Mouse (Mus musculus) limb, embryonic 11.5 days (tissue): ENCODE measurements around the gene Ppp2r3a. TPM values are rescaled to one million over a fixed set of nuclear protein-coding genes. Genes with fewer than 3 reads are reported as not detected.

Experiments used
- ATAC-seq: fragments of 200-750 bp; cut with Nextera tagmentation; 2 replicates; pipeline ENCODE4 v1.8.0; 2017; ENCODE audit warnings: low read depth; ENCODE audit not compliant: insufficient number of reproducible peaks, low FRiP score, low TSS enrichment
- DNase-seq: peaks from one replicate; pipeline ENCODE4 v3.0.0-alpha.2; 2015; ENCODE audit warnings: low spot score
- H3K27ac ChIP-seq: fragments of 300-500 bp; sonication (generic); replicated peaks from 2 replicates; pipeline ENCODE4 v1.5.1; 2014; ENCODE audit warnings: low read depth, mild to moderate bottlenecking, low read length
- H3K27me3 ChIP-seq: fragments of 300-500 bp; sonication (generic); 2 replicates; pipeline ENCODE4 v1.6.1; 2014; ENCODE audit warnings: mild to moderate bottlenecking, low read length, mixed read lengths; ENCODE audit not compliant: control insufficient read depth, insufficient read depth
- H3K36me3 ChIP-seq: fragments of 300-500 bp; sonication (generic); 2 replicates; pipeline ENCODE4 v1.6.1; 2014; ENCODE audit warnings: mild to moderate bottlenecking, low read length, moderate library complexity, mixed read lengths; ENCODE audit not compliant: control insufficient read depth, insufficient read depth
- H3K4me1 ChIP-seq: fragments of 300-500 bp; sonication (generic); 2 replicates; pipeline ENCODE4 v1.6.1; 2014; ENCODE audit warnings: low read length, mixed read lengths; ENCODE audit not compliant: control insufficient read depth, insufficient read depth
- H3K4me2 ChIP-seq: fragments of 300-500 bp; sonication (generic); 2 replicates; pipeline ENCODE4 v1.6.1; 2014; ENCODE audit warnings: low read depth, mild to moderate bottlenecking, moderate library complexity; ENCODE audit not compliant: severe bottlenecking
- H3K4me3 ChIP-seq: fragments of 300-500 bp; sonication (generic); 2 replicates; pipeline ENCODE4 v1.5.1; 2014; ENCODE audit warnings: low read depth, low read length
- H3K9ac ChIP-seq: fragments of 300-500 bp; sonication (generic); 2 replicates; pipeline ENCODE4 v1.6.1; 2014; ENCODE audit warnings: mild to moderate bottlenecking, low read length
- H3K9me3 ChIP-seq: fragments of 300-500 bp; sonication (generic); 2 replicates; pipeline ENCODE4 v1.6.1; 2016; ENCODE audit warnings: low read length; ENCODE audit not compliant: control insufficient read depth
- WGBS: fragments of 180-500 bp; shearing (Covaris S2); extraction: QIAGEN DNeasy Blood & Tissue Kit; methylation state at CpG from one replicate; pipeline ENCODE4 v1.1.7; 2014; 5-methylcytosine and 5-hydroxymethylcytosine counted together
- polyA plus RNA-seq: library from polyadenylated mRNA; unstranded; fragments of >200 nt; fragmentation: Nextera tagmentation; extraction: Ambion mirVana; gene quantifications from 2 replicates; pipeline ENCODE4 v1.2.1, GENCODE M21; 2014

The Ppp2r3a gene
- polyA plus RNA-seq, 1 experiment from 2014 or later: 12.5 TPM

DNA sequence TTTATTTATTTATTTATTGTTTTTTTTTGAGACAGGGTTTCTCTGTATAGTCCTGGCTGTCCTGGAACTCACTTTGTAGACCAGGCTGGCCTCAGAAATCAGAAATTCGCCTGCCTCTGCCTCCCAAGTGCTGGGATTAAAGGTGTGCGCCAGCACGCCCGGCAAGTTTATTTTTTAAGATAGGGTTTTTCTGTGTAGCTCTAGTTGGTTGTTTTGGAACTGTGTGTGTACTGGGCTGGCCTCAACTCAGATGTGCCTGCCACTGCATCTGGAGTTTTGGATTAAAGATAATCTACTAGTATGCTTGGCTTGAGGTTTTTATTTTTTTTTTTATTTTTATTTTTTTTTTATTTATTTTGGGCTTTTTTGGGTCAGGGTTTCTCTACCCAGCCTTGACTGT is 156.2 kb downstream of the Ppp2r3a start:
- H3K27ac ChIP-seq: no peak overlapping the region

DNA sequence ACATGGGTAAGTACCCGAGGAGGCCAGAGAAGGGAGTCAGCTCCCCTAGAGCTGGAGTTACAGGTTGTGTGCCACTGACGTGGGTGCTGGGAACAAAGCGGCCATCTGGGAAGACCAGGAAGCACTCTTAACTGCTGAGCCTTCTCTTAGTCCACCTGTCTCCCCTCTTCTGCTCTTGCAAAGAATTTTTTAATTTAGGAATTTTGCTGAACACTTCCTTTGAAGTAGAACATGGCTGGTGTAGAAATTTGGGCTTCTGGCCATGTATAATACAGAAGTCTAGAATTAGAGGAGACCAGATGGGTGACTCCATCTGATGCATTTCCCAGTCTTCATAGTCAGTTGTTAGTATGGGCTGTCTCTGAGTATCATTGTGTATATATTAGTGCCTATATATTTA is 167.9 kb downstream of the Ppp2r3a start:
- H3K4me2 ChIP-seq: no peak overlapping the region
- no peak overlapping the region for H3K4me3 ChIP-seq
- no peaks in the 10 kb centered on the region for H3K9me3 ChIP-seq
- no peaks in the 10 kb centered on the region for H3K27me3 ChIP-seq
- H3K9ac ChIP-seq: no peak overlapping the region
- 90% methylated on average over 3 of the region's 3 CpGs for WGBS
- H3K36me3 ChIP-seq: no peaks in the 10 kb centered on the region
- DNase-seq (no peak), ATAC-seq (no peak)
- H3K4me1 ChIP-seq: peaks cover 7% of the 10 kb centered on the region; the same call in 1 of the 2 replicates
- H3K27ac ChIP-seq: no peak overlapping the region

More for the DNA sequence above, 156.2 kb downstream of the Ppp2r3a start:
- no peak overlapping the region for H3K4me2 ChIP-seq
- H3K4me1 ChIP-seq: no peaks in the 10 kb centered on the region
- no peak for DNase-seq
- no peak for ATAC-seq
- peaks cover 6% of the 10 kb centered on the region; the same call in 1 of the 2 replicates for H3K36me3 ChIP-seq
- H3K9ac ChIP-seq: no peak overlapping the region
- 0 out of 2 replicates have a peak, but pooled peaks cover 3% of the 10 kb centered on the region for H3K9me3 ChIP-seq
- WGBS: 97% methylated on average over 4 of the region's 4 CpGs
- no peak overlapping the region for H3K4me3 ChIP-seq
- H3K27me3 ChIP-seq: no peaks in the 10 kb centered on the region

DNA sequence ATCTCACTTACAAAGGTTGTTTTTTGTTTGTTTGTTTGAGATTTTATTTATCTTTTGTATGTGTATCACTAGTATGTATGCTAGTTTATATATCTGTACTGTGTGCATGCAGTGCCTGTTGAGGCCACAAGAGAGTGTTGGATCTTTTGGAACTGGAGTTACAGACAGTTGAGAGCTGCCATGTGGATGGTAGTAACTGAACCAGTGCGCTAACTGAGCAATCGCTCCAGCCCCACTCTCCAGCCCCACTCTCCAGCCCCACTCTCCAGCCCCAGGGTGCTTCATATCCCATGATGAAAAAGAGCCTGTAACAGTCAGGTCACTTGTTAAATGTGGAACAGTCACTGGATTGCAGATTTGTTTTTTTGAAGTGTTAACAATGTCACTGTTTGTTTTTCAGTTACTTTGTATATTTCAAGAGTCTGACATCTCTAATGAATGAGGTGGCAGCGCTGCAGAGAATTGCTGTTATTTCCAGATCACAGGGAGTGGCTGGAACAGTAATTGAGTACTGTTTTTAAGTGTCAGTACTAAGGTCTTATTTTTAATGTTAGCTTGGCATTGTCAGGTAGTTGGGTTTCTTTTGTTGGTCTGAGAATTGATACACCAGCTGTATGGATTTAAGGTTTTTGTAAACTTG is 171.4 kb downstream of the Ppp2r3a start:
- no peak for DNase-seq
- Histone ChIP-seq H3K36me3 (no peaks in the 10 kb centered on the region), H3K4me1 (peaks cover 19% of the 10 kb centered on the region), H3K4me3 (no peak overlapping the region), H3K27me3 (no peaks in the 10 kb centered on the region), H3K9me3 (no peaks in the 10 kb centered on the region), H3K4me2 (no peak overlapping the region), H3K27ac (no peak overlapping the region), H3K9ac (no peak overlapping the region)
- 77% methylated on average over 3 of the region's 3 CpGs for WGBS
- ATAC-seq: no peak

DNA sequence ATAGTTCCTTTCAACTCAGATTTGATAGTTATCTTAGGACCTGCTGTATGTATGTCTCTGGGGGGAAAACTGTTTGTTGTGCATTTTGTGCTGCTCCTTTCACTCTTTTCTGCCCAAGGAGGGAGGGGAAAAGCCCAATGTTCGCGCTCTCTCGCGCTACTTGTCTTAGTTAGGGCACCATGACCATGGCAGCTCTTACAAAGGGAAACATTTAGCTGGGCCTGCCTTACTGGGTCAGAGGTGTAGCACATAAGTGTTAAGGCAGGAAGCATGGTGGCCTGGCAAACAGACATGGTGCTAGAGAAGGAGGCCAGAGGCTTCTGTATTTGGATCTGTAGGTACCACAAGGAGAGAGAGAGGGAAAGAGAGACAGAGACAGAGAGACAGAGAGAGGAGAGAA is 173.0 kb downstream of the Ppp2r3a start:
- DNase-seq: no peak
- Histone ChIP-seq H3K27me3 (no peaks in the 10 kb centered on the region), H3K27ac (no peak overlapping the region), H3K9me3 (no peaks in the 10 kb centered on the region), H3K9ac (no peak overlapping the region), H3K4me2 (peak overlapping the region; percentile 10), H3K4me3 (no peak overlapping the region; the same call in 1 of the 2 replicates), H3K36me3 (no peaks in the 10 kb centered on the region), H3K4me1 (peaks cover 19% of the 10 kb centered on the region)
- 88% methylated on average over 4 of the region's 4 CpGs for whole genome bisulfite sequencing
- no peak for ATAC-seq

DNA sequence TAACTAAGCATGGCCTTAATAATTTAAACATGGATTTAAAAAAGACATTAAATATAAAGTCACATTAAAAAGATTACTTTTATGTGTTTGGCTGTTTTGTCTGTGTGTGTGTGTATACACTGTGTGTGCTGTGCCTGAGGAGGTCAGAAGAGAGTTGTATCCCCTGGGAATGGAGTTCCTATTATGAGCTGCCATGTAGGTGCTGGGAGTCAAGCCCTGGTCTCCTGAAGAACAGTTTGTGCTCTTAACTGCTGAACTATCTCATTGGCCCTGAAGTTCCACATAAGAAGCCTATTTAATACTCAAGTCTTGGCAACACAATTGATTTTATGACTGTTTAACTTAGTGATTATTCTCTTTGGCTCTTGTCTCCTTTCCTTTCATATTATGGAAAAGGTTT is 174.1 kb downstream of the Ppp2r3a start:
- Histone ChIP-seq H3K36me3 (no peaks in the 10 kb centered on the region), H3K9ac (no peak overlapping the region), H3K4me2 (peak overlapping the region; percentile 87), H3K4me3 (peak overlapping the region; percentile 97), H3K27ac (no peak overlapping the region), H3K4me1 (peaks cover 19% of the 10 kb centered on the region), H3K9me3 (no peaks in the 10 kb centered on the region), H3K27me3 (no peaks in the 10 kb centered on the region)
- no peak for DNase-seq
- ATAC-seq: no peak

DNA sequence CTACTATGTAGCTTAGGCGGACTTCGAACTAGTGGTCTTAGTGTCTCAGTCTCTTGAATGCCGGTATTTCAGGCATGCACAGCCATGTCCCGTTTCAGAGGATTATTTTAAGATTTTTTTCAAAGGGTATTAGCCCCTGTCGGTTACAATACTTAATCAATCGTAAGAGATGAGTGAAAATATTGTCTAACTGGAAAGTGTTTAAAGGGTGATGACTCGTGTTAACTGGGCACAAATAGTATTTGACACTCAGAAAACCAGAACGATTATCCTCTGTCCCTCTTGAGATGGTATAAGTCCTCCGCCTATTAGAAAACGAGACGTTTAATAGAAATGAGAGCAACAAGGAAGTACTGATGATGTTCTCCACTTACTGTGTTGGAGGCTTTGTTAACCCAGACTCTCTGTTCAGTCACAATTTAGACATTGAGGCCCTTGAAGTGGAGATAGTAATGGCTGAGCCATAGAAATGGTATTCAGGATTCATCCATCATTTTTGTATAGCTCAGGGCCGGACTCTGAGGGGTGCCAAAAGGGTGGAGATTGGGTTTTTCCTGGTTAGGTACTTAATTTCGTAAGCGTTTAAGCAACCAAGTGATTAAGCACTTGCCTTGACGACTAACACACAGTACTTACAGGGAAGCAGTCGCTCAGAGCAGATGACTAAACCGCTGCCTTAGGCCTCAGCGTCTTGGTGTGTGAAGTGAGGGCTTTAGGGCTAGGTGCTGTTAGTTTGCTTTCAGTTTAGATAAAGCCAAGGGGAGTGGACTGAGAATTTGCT is 175.3 kb downstream of the Ppp2r3a start:
- WGBS: 2% methylated on average over 18 of the region's 18 CpGs
- no peaks in the 10 kb centered on the region for H3K9me3 ChIP-seq
- H3K9ac ChIP-seq: peak overlapping the region; percentile 97
- no peak for ATAC-seq
- H3K4me2 ChIP-seq: peak overlapping the region; percentile 87
- DNase-seq: no peak
- peaks cover 19% of the 10 kb centered on the region for H3K4me1 ChIP-seq
- H3K4me3 ChIP-seq: peak overlapping the region; percentile 97
- H3K27ac ChIP-seq: no peak overlapping the region
- H3K27me3 ChIP-seq: no peaks in the 10 kb centered on the region
- H3K36me3 ChIP-seq: no peaks in the 10 kb centered on the region

DNA sequence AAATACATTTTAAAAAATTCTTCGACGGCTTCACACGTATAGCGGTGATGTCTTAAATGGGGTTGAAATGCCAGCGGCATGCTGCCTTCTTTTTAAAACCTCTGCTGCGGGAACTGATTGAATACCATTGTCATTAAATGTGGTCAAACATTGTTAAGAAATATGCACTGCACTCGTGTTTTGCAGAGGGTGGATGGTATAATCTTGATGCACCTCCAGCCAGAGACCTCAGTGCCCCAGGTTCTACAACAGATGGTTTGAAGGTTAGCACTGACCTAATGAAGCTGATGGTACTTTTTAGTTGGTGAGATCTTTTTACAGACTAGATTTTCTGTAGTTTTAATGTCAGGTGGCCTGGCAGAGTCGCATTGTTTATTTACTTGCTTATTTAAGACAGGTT is 175.9 kb downstream of the Ppp2r3a start:
- no peaks in the 10 kb centered on the region for H3K27me3 ChIP-seq
- H3K4me3 ChIP-seq: peak overlapping the region; percentile 97
- H3K36me3 ChIP-seq: no peaks in the 10 kb centered on the region
- no peak overlapping the region for H3K27ac ChIP-seq
- ATAC-seq (no peak), DNase-seq (no peak)
- H3K4me1 ChIP-seq: peaks cover 19% of the 10 kb centered on the region
- peak overlapping the region; percentile 97 for H3K9ac ChIP-seq
- H3K9me3 ChIP-seq: no peaks in the 10 kb centered on the region
- H3K4me2 ChIP-seq: peak overlapping the region; percentile 87
- under 1% methylated on average over 8 of the region's 8 CpGs for WGBS

DNA sequence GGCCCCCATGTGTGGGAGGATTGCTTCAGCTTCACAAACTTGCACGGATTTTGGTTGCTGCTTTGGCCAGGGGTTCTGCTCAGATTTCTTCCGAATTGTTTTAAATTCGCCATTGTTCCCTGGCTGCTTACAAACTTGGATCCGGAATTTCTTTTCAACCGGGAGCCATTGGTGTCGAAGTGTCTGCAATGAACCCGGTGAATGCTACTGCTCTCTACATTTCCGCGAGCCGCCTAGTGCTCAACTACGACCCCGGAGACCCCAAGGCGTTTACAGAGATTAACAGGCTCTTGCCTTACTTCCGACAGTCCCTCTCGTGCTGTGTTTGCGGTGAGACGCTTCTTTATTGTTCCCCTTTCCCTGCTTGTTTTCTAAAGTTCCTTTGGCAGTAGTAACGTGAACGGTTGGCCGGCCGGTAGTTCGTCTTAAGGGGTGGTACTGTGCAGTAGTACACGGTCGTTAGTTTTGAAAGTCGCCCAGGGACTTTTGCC is 176.5 kb downstream of the Ppp2r3a start:
- Histone ChIP-seq H3K27ac (peak overlapping the region; percentile 97), H3K4me3 (peak overlapping the region; percentile 97), H3K4me1 (peaks cover 19% of the 10 kb centered on the region), H3K36me3 (no peaks in the 10 kb centered on the region), H3K9me3 (no peaks in the 10 kb centered on the region), H3K9ac (peak overlapping the region; percentile 97), H3K27me3 (no peaks in the 10 kb centered on the region), H3K4me2 (peak overlapping the region; percentile 87)
- no peak for ATAC-seq
- DNase-seq: peak; percentile 72
- 0% methylated on average over 25 of the region's 25 CpGs for WGBS
